Mouse (Mus musculus) G1E (cell line): ENCODE data around the gene Rpl10a.

Source experiments
- CTCF ChIP-seq: IDR thresholded peaks from 2 replicates; pipeline ENCODE4 v1.5.1; 2012; ENCODE audit warnings: low read depth, low read length, inconsistent platforms, mixed read lengths
- GATA1 ChIP-seq: IDR thresholded peaks from 2 replicates; pipeline ENCODE4 v1.6.1; 2012; ENCODE audit warnings: borderline replicate concordance, low read length, inconsistent platforms, mixed read lengths
- POLR2AphosphoS5 ChIP-seq: IDR thresholded peaks from 2 replicates; pipeline ENCODE4 v1.6.1; 2012; ENCODE audit warnings: low read depth, low read length, inconsistent platforms; ENCODE audit not compliant: insufficient replicate concordance
- TAL1 ChIP-seq: conservative IDR thresholded peaks from 2 replicates; pipeline ENCODE4 v1.6.1; 2012; ENCODE audit warnings: low read depth, low read length, inconsistent platforms, mixed read lengths

GRCm38 (mm10) chr17:28351353-28351890 is 23.2 kb downstream of the Rpl10a start:
- TF ChIP-seq TAL1 (no peak), CTCF (no peak), POLR2AphosphoS5 (no peak), GATA1 (no peak)
